In genomic region chr16:5146367-5147036, GRCm38 (mm10) we compare ENCODE assay signal across 8 mouse cellular contexts. TPM values are rescaled to one million over a fixed set of nuclear protein-coding genes. Genes with fewer than 3 reads are reported as not detected.
DNase-seq lines count a peak whose midpoint lies in the region; ATAC-seq lines count a peak whose summit lies in the region.

No protein-coding gene starts in this region.

- WGBS in forebrain, embryonic 13.5 days = 3% methylated on average over 26 of the region's 26 CpGs
- 1% methylated on average over 26 of the region's 26 CpGs for WGBS in lung, embryonic 16.5 days

- H3K9me3 ChIP-seq in forebrain, embryonic 13.5 days (replicated peaks) = no peaks in the 10 kb centered on the region
- H3K9me3 ChIP-seq in lung, embryonic 16.5 days (ENCODE audit: control insufficient read depth, low read length) = no peaks in the 10 kb centered on the region

- DNase-seq in NIH3T3 (ENCODE audit: low read depth) = peak; percentile 71
- peak; percentile 37 for DNase-seq in heart, postnatal 25 days (ENCODE audit: low spot score)
- DNase-seq in kidney, postnatal 4 days = peak; percentile 82 to 87
- peak; percentile 82 for DNase-seq in retina, embryonic 14.5 days (ENCODE audit: low spot score)
- no peak for DNase-seq in T-cell, adult 2 months (ENCODE audit: low spot score)

- H3K4me2 ChIP-seq in forebrain, embryonic 13.5 days = peak overlapping the region; percentile 65
- H3K4me2 ChIP-seq in lung, embryonic 16.5 days (ENCODE audit: low read depth, low read length) = peak overlapping the region; percentile 72

- H3K36me3 ChIP-seq in forebrain, embryonic 13.5 days (ENCODE audit: poor library complexity, severe bottlenecking) = no peaks in the 10 kb centered on the region
- no peaks in the 10 kb centered on the region for H3K36me3 ChIP-seq in lung, embryonic 16.5 days (ENCODE audit: control insufficient read depth, insufficient read depth, low read length)

- H3K27me3 ChIP-seq in forebrain, embryonic 13.5 days = peaks cover 26% of the 10 kb centered on the region
- H3K27me3 ChIP-seq in lung, embryonic 16.5 days (ENCODE audit: control insufficient read depth, insufficient read depth, low read depth, low read length) = peaks cover 11% of the 10 kb centered on the region

- intact Hi-C loops in heart, postnatal 25 days (cut with DNase I) = loop anchor here (5.0 to 10.0 kb wide), 2 partner anchors 284 to 472 kb away; partner anchors contain the start of gene Coro7

- peak; percentile 73 for ATAC-seq in cerebellum, adult (ENCODE audit: insufficient number of reproducible peaks, low FRiP score, low TSS enrichment)
- peak; percentile 89 for ATAC-seq in forebrain, embryonic 13.5 days
- peak; percentile 96 for ATAC-seq in lung, embryonic 16.5 days (ENCODE audit: low read depth)

- H3K4me1 ChIP-seq in forebrain, embryonic 13.5 days = peaks cover 13% of the 10 kb centered on the region
- H3K4me1 ChIP-seq in lung, embryonic 16.5 days (replicated peaks; ENCODE audit: control insufficient read depth, insufficient read depth, low read length) = peaks cover 12% of the 10 kb centered on the region

- peak overlapping the region; percentile 50 for H3K9ac ChIP-seq in forebrain, embryonic 13.5 days
- peak overlapping the region; percentile 35; the same call in 1 of the 2 replicates for H3K9ac ChIP-seq in lung, embryonic 16.5 days (ENCODE audit: low read length)

- H3K4me3 ChIP-seq in forebrain, embryonic 13.5 days = peak overlapping the region; percentile 36
- peak overlapping the region; percentile 43 for H3K4me3 ChIP-seq in lung, embryonic 16.5 days (ENCODE audit: low read length)

- H3K27ac ChIP-seq in forebrain, embryonic 13.5 days = no peak overlapping the region
- H3K27ac ChIP-seq in lung, embryonic 16.5 days (ENCODE audit: low read length) = 0 out of 2 replicates have a peak overlapping the region, but pooled peaks have one; percentile 44

RNA-seq across cellular contexts. Expression of gene Sec14l5, which starts 0.4 kb away (rescaled TPM):
- polyA plus RNA-seq in forebrain, embryonic 13.5 days (2015; fragmentation: Nextera tagmentation; extraction: Ambion mirVana) = 0.10 and 0.18 TPM in 2 replicates
- total RNA-seq in heart, postnatal 25 days (2021) = under 1 TPM; 0.70 to 0.86 TPM
- 0.65 and 0.78 TPM in 2 replicates for polyA plus RNA-seq in lung, embryonic 16.5 days (2015; fragmentation: Nextera tagmentation; extraction: Ambion mirVana)

RNA-seq across cellular contexts. Expression of gene Ppl, which starts 14.3 kb away (rescaled TPM):
- 0.13 TPM in 2 replicates for polyA plus RNA-seq in forebrain, embryonic 13.5 days (2015; fragmentation: Nextera tagmentation; extraction: Ambion mirVana)
- total RNA-seq in heart, postnatal 25 days (2021) = 1 to 10 TPM; 3.8 to 5.0 TPM
- polyA plus RNA-seq in lung, embryonic 16.5 days (2015; fragmentation: Nextera tagmentation; extraction: Ambion mirVana) = 8.7 and 9.3 TPM in 2 replicates

RNA-seq across cellular contexts. Expression of gene Nagpa, which starts 57.3 kb away (rescaled TPM):
- polyA plus RNA-seq in forebrain, embryonic 13.5 days (2015; fragmentation: Nextera tagmentation; extraction: Ambion mirVana) = 8.5 and 9.4 TPM in 2 replicates
- total RNA-seq in heart, postnatal 25 days (2021) = 10 to 100 TPM; 11.7 to 15.4 TPM
- polyA plus RNA-seq in lung, embryonic 16.5 days (2015; fragmentation: Nextera tagmentation; extraction: Ambion mirVana) = 22.1 and 23.5 TPM in 2 replicates
